Mouse (Mus musculus) testis, adult 2 months (tissue): ENCODE measurements around the gene Cfap69. TPM values are rescaled to one million over a fixed set of nuclear protein-coding genes. Genes with fewer than 3 reads are reported as not detected.

ENCODE experiments used
- H3K27ac ChIP-seq: fragments of 200-500 bp; 2 replicates; pipeline ENCODE4 v1.5.1; 2012; ENCODE audit warnings: low read depth, low read length; ENCODE audit not compliant: control insufficient read depth, insufficient read depth
- H3K27me3 ChIP-seq: fragments of 200-500 bp; 2 replicates; pipeline ENCODE4 v1.6.1; 2012; ENCODE audit warnings: mild to moderate bottlenecking, low read length, moderate library complexity; ENCODE audit not compliant: control insufficient read depth, insufficient read depth
- H3K36me3 ChIP-seq: fragments of 200-500 bp; 2 replicates; pipeline ENCODE4 v1.6.1; 2012; ENCODE audit warnings: mild to moderate bottlenecking, low read length; ENCODE audit not compliant: control insufficient read depth, insufficient read depth
- H3K4me1 ChIP-seq: fragments of 200-500 bp; 2 replicates; pipeline ENCODE4 v1.6.1; 2012; ENCODE audit warnings: low read length; ENCODE audit not compliant: control insufficient read depth, insufficient read depth
- H3K4me3 ChIP-seq: fragments of 200-500 bp; 2 replicates; pipeline ENCODE4 v1.5.1; 2012; ENCODE audit warnings: low read depth, mild to moderate bottlenecking, low read length, moderate library complexity, mixed read lengths; ENCODE audit not compliant: control insufficient read depth
- CTCF ChIP-seq: fragments of 200-500 bp; IDR thresholded peaks from 2 replicates; pipeline ENCODE4 v1.5.1; 2012; ENCODE audit warnings: low read depth, mild to moderate bottlenecking, inconsistent platforms, low read length, moderate library complexity; ENCODE audit not compliant: control insufficient read depth, insufficient read depth, insufficient replicate concordance
- POLR2A ChIP-seq: fragments of 200-500 bp; IDR thresholded peaks from 2 replicates; pipeline ENCODE4 v1.6.1; 2012; ENCODE audit warnings: low read depth, mild to moderate bottlenecking, inconsistent platforms, low read length, moderate library complexity; ENCODE audit not compliant: control insufficient read depth
- polyA plus RNA-seq: library from polyadenylated mRNA; depleted of rRNA; stranded (reverse); fragments of >200 nt; gene quantifications from 2 replicates; pipeline ENCODE4 v1.2.3, GENCODE M21; 2012

The Cfap69 gene
- polyA plus RNA-seq, 1 experiment = 163 TPM

DNA sequence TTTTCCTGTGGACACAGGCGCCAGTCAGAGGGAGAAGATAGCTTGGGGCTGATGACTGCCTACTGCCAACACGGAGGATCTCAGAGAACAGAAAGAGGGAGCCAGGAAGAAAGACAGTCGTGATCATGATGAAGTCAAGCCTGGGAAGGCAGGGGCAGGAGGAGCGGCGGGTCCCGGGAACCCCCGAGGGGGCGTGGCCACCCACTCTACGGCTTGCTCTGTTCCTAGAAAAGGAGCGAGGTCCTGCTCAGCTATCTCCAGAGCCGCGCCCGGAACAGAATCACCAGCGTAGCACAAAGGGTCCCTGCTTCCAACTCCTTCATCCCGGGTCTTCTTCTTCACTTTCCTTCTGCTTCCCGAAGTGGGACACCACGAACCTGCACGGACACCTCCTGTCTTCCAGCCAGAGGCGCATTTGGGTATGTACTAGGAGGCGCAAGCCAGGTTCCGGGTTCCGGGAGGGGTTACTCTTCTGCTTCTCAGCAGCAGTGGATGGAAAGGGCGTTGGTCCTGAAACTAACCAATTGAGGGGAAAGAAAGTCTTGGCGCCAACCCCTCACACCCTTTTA lies 90.2 kb downstream of the Cfap69 start, which contains the start of gene Gm8773:
Gene Gm8773, plus strand, starts transcription at position 51 of the 569 bp plus-strand sequence.
- Histone ChIP-seq H3K4me1 (peaks cover 4% of the 10 kb centered on the region; the same call in 1 of the 2 replicates), H3K27ac (no peak within 1 kb of the TSS), H3K4me3 (peak within 1 kb of the TSS; percentile 70), H3K36me3 (no peaks in the 10 kb centered on the region), H3K27me3 (no peaks in the 10 kb centered on the region)
- TF ChIP-seq POLR2A (no peak), CTCF (no peak)

- no peak for TF ChIP-seq CTCF
- no peak for TF ChIP-seq POLR2A
- Histone ChIP-seq H3K4me1 (peaks cover 2% of the 10 kb centered on the region), H3K27me3 (no peaks in the 10 kb centered on the region), H3K36me3 (no peaks in the 10 kb centered on the region), H3K27ac (no peak overlapping the region), H3K4me3 (no peak overlapping the region)
These were observed 101.6 kb downstream of the Cfap69 start for GRCm38 (mm10) chr5:5562435-5562834.

- H3K4me3 ChIP-seq = no peak overlapping the region
- no peak for TF ChIP-seq POLR2A
- TF ChIP-seq CTCF = no peak
- H3K36me3 ChIP-seq = no peaks in the 10 kb centered on the region
- no peaks in the 10 kb centered on the region for H3K4me1 ChIP-seq
- no peaks in the 10 kb centered on the region for H3K27me3 ChIP-seq
- no peak overlapping the region for H3K27ac ChIP-seq
These were observed 102.9 kb downstream of the Cfap69 start for GRCm38 (mm10) chr5:5561041-5561706.

DNA sequence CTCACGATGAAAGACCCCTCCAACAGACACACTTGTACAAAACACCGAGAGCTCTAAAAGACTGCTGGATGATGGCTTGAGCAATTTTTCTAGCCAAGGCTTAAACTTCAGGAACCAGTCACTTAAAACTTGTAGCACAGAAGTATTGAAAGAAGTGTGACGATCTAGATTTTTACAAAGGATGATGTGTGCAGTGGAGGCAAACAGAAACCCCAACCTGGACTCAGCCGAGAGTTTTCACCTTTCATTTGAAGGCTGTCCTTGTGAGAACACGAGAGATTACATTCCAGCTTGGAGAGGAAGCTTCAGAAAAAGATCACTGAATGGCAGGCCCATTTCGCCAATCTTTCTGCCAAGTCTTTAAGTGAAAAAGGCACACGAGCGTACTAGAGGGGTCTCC lies 104.2 kb downstream of the Cfap69 start:
- Histone ChIP-seq H3K4me3 (peak overlapping the region; percentile 94), H3K27me3 (no peaks in the 10 kb centered on the region), H3K27ac (no peak overlapping the region), H3K4me1 (no peaks in the 10 kb centered on the region), H3K36me3 (peaks cover 1% of the 10 kb centered on the region; the same call in 1 of the 2 replicates)
- TF ChIP-seq CTCF (no peak), POLR2A (no peak)

- Histone ChIP-seq H3K27me3 (no peaks in the 10 kb centered on the region), H3K36me3 (peaks cover 2% of the 10 kb centered on the region), H3K4me3 (peak within 1 kb of the TSS; percentile 94), H3K27ac (peak within 1 kb of the TSS; percentile 83), H3K4me1 (no peaks in the 10 kb centered on the region)
- TF ChIP-seq POLR2A (peak; percentile 78), CTCF (no peak)
These were observed 104.8 kb downstream of the Cfap69 start, which contains the start of gene Gtpbp10 for GRCm38 (mm10) chr5:5559079-5559740. Gene Gtpbp10, minus strand, starts transcription at chr5:5559538.

DNA sequence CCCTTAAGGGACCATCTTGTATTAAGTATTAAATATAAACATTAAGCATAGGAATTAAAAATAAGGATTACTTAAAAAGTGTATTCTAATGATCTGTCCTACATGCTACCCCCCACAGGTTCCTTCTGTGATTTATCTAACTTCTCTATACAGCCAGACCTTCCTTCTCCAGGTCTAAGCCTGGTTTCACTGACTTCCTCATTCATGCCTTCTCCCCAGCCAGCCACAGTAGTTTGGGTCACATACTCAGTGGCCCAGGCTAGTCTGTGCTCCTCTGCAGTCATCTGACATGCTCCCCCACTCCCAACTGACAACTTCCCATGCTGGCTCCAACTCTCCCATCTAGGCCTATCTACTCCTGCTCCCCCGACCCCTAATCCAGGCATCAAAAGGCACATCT lies 112.9 kb downstream of the Cfap69 start:
- no peak overlapping the region for H3K27ac ChIP-seq
- TF ChIP-seq POLR2A = no peak
- no peak for TF ChIP-seq CTCF
- H3K4me1 ChIP-seq = no peaks in the 10 kb centered on the region
- H3K4me3 ChIP-seq = no peak overlapping the region
- H3K27me3 ChIP-seq = no peaks in the 10 kb centered on the region
- peaks cover 4% of the 10 kb centered on the region for H3K36me3 ChIP-seq

DNA sequence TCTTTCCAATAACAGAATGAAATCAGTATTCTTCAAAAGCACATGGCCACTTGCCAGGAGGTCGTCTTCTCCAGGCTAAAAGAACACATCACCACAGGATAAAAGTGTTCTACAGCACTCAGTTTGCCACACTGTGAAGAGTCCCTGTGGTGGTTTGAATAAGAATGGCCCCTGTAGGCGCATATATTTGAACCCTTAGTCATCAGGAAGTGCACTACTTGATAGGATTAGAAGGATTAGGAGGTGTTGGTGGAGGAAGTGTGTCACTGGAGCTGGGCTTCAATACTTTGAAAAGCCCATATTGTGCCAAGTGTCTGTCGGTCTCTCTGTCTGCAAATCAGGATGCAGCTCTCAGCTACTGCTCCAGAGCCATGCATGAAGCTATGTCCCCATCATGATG lies 123.7 kb downstream of the Cfap69 start:
- TF ChIP-seq POLR2A = no peak
- no peak for TF ChIP-seq CTCF

More for the DNA sequence above, 123.7 kb downstream of the Cfap69 start:
- Histone ChIP-seq H3K4me1 (no peaks in the 10 kb centered on the region), H3K27me3 (no peaks in the 10 kb centered on the region), H3K36me3 (peaks cover 1% of the 10 kb centered on the region), H3K27ac (no peak overlapping the region), H3K4me3 (no peak overlapping the region)
